Mouse (Mus musculus) adrenal gland, postnatal 4 days (tissue): ENCODE results near the gene Fhl5. TPM values are rescaled to one million over a fixed set of nuclear protein-coding genes. Genes with fewer than 3 reads are reported as not detected.

Experiments used
- total RNA-seq, 2 experiments: library from RNA; stranded (reverse); gene quantifications; 2 replicates each; pipeline ENCODE4 v1.2.3; 2021

Fhl5 gene
- total RNA-seq, 2 experiments from 2014 or later: 0.64 to 1.4 TPM

Other genes starting within 250 kb of the Fhl5 start
- gene Ufl1, start 38.9 kb upstream of the Fhl5 start, total RNA-seq: 10 to 100 TPM; 44.6 to 49.0 TPM